Mouse (Mus musculus) heart, postnatal 14 days (tissue): ENCODE data around the gene Eif3k. TPM values are rescaled to one million over a fixed set of nuclear protein-coding genes. Genes with fewer than 3 reads are reported as not detected.

Source experiments
- total RNA-seq, 2 experiments: library from RNA; stranded (reverse); gene quantifications; 2 replicates each; pipeline ENCODE4 v1.2.3; 2021

The Eif3k gene
- total RNA-seq, 2 experiments from 2014 or later, result 157 to 159 TPM

Other genes with a start within 250 kb of the Eif3k start
- 10 to 100 TPM; 55.6 to 55.9 TPM for gene Mrps12, start 240.0 kb downstream of the Eif3k start, total RNA-seq
- 10 to 100 TPM; 14.1 to 16.3 TPM for gene Sars2, start 239.9 kb downstream of the Eif3k start, total RNA-seq
- gene Ccer2, start 225.7 kb downstream of the Eif3k start, total RNA-seq, result not detected
- 10 to 100 TPM; 71.6 to 75.1 TPM for gene Sirt2, start 215.1 kb downstream of the Eif3k start, total RNA-seq
- 10 to 100 TPM; 15.9 to 18.0 TPM for gene Nfkbib, start 214.4 kb downstream of the Eif3k start, total RNA-seq
- gene Rinl, start 192.9 kb downstream of the Eif3k start, total RNA-seq, result 1 to 10 TPM; 2.2 to 4.0 TPM
- 100 to 1,000 TPM; 314 to 317 TPM for gene Hnrnpl, start 173.3 kb downstream of the Eif3k start, total RNA-seq
- gene Ech1, start 156.6 kb downstream of the Eif3k start, total RNA-seq, result 1,000 to 10,000 TPM; 1,375 to 1,408 TPM
- gene Lgals4, start 148.0 kb downstream of the Eif3k start, total RNA-seq, result 10 to 100 TPM; 38.7 to 51.1 TPM
- gene Lgals7, start 118.0 kb downstream of the Eif3k start, total RNA-seq, result 1 to 10 TPM; 3.2 to 3.6 TPM
- under 1 TPM; 0.27 to 0.36 TPM for gene Capn12, start 100.4 kb downstream of the Eif3k start, total RNA-seq
- 100 to 1,000 TPM; 110 to 127 TPM for gene Actn4, start 19.5 kb downstream of the Eif3k start, total RNA-seq
- gene Map4k1, start 186 bp upstream of the Eif3k start, total RNA-seq, result 1 to 10 TPM in 1 of 2 experiments, under 1 TPM in 1; 0.96 to 2.4 TPM
- under 1 TPM; 0.05 TPM for gene Ryr1, start 143.3 kb upstream of the Eif3k start, total RNA-seq
- 1 to 10 TPM; 1.0 to 2.0 TPM for gene Rasgrp4, start 153.0 kb upstream of the Eif3k start, total RNA-seq
- gene Fam98c, start 174.4 kb upstream of the Eif3k start, total RNA-seq, result 10 to 100 TPM; 11.9 to 13.7 TPM
- 1 to 10 TPM; 1.0 to 1.3 TPM for gene Ggn, start 188.3 kb upstream of the Eif3k start, total RNA-seq
- gene Spred3, start 188.5 kb upstream of the Eif3k start, total RNA-seq, result 1 to 10 TPM in 1 of 2 experiments, under 1 TPM in 1; 0.95 to 1.5 TPM
- gene Psmd8, start 198.8 kb upstream of the Eif3k start, total RNA-seq, result 100 to 1,000 TPM; 142 to 149 TPM
- under 1 TPM; 0.32 to 0.60 TPM for gene Catsperg1, start 232.2 kb upstream of the Eif3k start, total RNA-seq